18 mouse cellular contexts compared by ENCODE assay signal in genomic region chr11:105494786-105495369, GRCm38 (mm10). TPM values are rescaled to one million over a fixed set of nuclear protein-coding genes. Genes with fewer than 3 reads are reported as not detected.
DNase-seq lines count a peak whose midpoint lies in the region; ATAC-seq and TF ChIP-seq lines count a peak whose summit lies in the region.
"Had no signal": no experiment of that assay in that cellular context is flagged by ENCODE, and none has a peak within 500 bp of the region (broad histone marks: within the 10 kb centered on the region; RNA-seq: fewer than 3 reads in every experiment).

No protein-coding gene starts in this region.

- H3K27ac ChIP-seq in lung, embryonic 14.5 days (ENCODE audit: low read depth) = no peak overlapping the region
- peak overlapping the region; percentile 54 to 73; a peak in 3 of 4 replicates for H3K27ac ChIP-seq in heart, embryonic 14.5 days (replicated peaks in 1 of 2; ENCODE audit: control insufficient read depth in 1 of 2, insufficient read depth in 1 of 2, low read depth in 2 of 2, low read length in 2 of 2)
- H3K27ac ChIP-seq in stomach, embryonic 16.5 days (ENCODE audit: low read length) = no peak overlapping the region
- H3K27ac ChIP-seq: forebrain, embryonic 12.5 days; limb, embryonic 12.5 days had no signal

- TF ChIP-seq CTCF in lung, embryonic 14.5 days (IDR thresholded peaks at IDR 0.05; ENCODE audit: low read depth) = no peak

- no peak overlapping the region for H3K9ac ChIP-seq in lung, embryonic 14.5 days
- H3K9ac ChIP-seq in heart, embryonic 14.5 days (ENCODE audit: low read length) = no peak overlapping the region
- no peak overlapping the region for H3K9ac ChIP-seq in stomach, embryonic 16.5 days (ENCODE audit: low read length)
- H3K9ac ChIP-seq: forebrain, embryonic 12.5 days; limb, embryonic 12.5 days; liver, postnatal 0 days had no signal

- H3K36me3 ChIP-seq in lung, embryonic 14.5 days (ENCODE audit: insufficient read depth) = no peaks in the 10 kb centered on the region
- H3K36me3 ChIP-seq in heart, embryonic 14.5 days (ENCODE audit: control insufficient read depth, insufficient read depth, low read length) = no peaks in the 10 kb centered on the region
- no peaks in the 10 kb centered on the region for H3K36me3 ChIP-seq in stomach, embryonic 16.5 days (ENCODE audit: control insufficient read depth, insufficient read depth, low read length)
- H3K36me3 ChIP-seq: forebrain, embryonic 12.5 days; limb, embryonic 12.5 days had no signal

- H3K4me2 ChIP-seq in lung, embryonic 14.5 days = peak overlapping the region; percentile 43; the same call in 1 of the 2 replicates
- peak overlapping the region; percentile 48 for H3K4me2 ChIP-seq in heart, embryonic 14.5 days (ENCODE audit: low read length)
- H3K4me2 ChIP-seq in stomach, embryonic 16.5 days (ENCODE audit: low read depth, low read length) = no peak overlapping the region
- H3K4me2 ChIP-seq: forebrain, embryonic 12.5 days; limb, embryonic 12.5 days had no signal

- H3K4me1 ChIP-seq in lung, embryonic 14.5 days (ENCODE audit: insufficient read depth) = peaks cover 5% of the 10 kb centered on the region; the same call in 1 of the 2 replicates
- peaks cover 28 to 36% of the 10 kb centered on the region in 2 experiments for H3K4me1 ChIP-seq in heart, embryonic 14.5 days (ENCODE audit: control insufficient read depth in 2 of 2, insufficient read depth in 2 of 2, low read length in 2 of 2)
- H3K4me1 ChIP-seq in stomach, embryonic 16.5 days (ENCODE audit: control insufficient read depth, insufficient read depth, low read length) = peaks cover 9% of the 10 kb centered on the region; the same call in 1 of the 2 replicates

- no peaks in the 10 kb centered on the region for H3K27me3 ChIP-seq in lung, embryonic 14.5 days (ENCODE audit: insufficient read depth, low read length)
- no peaks in the 10 kb centered on the region for H3K27me3 ChIP-seq in heart, embryonic 14.5 days (ENCODE audit: control insufficient read depth, insufficient read depth, low read length)
- H3K27me3 ChIP-seq in stomach, embryonic 16.5 days (ENCODE audit: control insufficient read depth, insufficient read depth, low read length) = no peaks in the 10 kb centered on the region
- H3K27me3 ChIP-seq: forebrain, embryonic 12.5 days; limb, embryonic 12.5 days had no signal

- DNase-seq in gastrocnemius, adult 18-20 months (ENCODE audit: low spot score) = peak; percentile 27
- no peak for DNase-seq in gastrocnemius, postnatal 10 days
- DNase-seq in lung, embryonic 14.5 days = no peak
- no peak for DNase-seq in lung, postnatal 36 days
- no peak for DNase-seq in urinary bladder, adult 18-20 months (ENCODE audit: low spot score in 2 of 2)
- DNase-seq: cerebellum, adult 11-12 months; gastrocnemius, postnatal 25 days; kidney, postnatal 10 days; liver, postnatal 0 days; midbrain, embryonic 14.5 days had no signal

- H3K9me3 ChIP-seq in lung, embryonic 14.5 days (ENCODE audit: low read depth, low read length) = no peaks in the 10 kb centered on the region
- no peaks in the 10 kb centered on the region for H3K9me3 ChIP-seq in heart, embryonic 14.5 days (ENCODE audit: control insufficient read depth, low read length)
- H3K9me3 ChIP-seq in stomach, embryonic 16.5 days (replicated peaks; ENCODE audit: control insufficient read depth, low read length) = no peaks in the 10 kb centered on the region
- H3K9me3 ChIP-seq: forebrain, embryonic 12.5 days; limb, embryonic 12.5 days had no signal

- 73% methylated on average over 6 of the region's 6 CpGs for WGBS in lung, embryonic 14.5 days
- 43% methylated on average over 6 of the region's 6 CpGs for WGBS in heart, embryonic 14.5 days
- 68% methylated on average over 6 of the region's 6 CpGs for WGBS in stomach, embryonic 16.5 days

- ATAC-seq in lung, embryonic 14.5 days (ENCODE audit: insufficient read depth) = no peak; the same call in 1 of the 2 replicates
- no peak for ATAC-seq in heart, embryonic 14.5 days (ENCODE audit: insufficient number of reproducible peaks, insufficient read depth, low FRiP score, low read depth)
- ATAC-seq in stomach, embryonic 16.5 days (ENCODE audit: insufficient read depth, low FRiP score) = peak; percentile 76
- no peak for ATAC-seq in megakaryocyte progenitor cell, adult 5-6 weeks (replicated peaks; ENCODE audit: poor library complexity)
- ATAC-seq: hindbrain, embryonic 16.5 days; liver, postnatal 0 days had no signal

- H3K4me3 ChIP-seq in lung, embryonic 14.5 days (ENCODE audit: low read depth, low read length) = no peak overlapping the region
- H3K4me3 ChIP-seq in heart, embryonic 14.5 days (ENCODE audit: control insufficient read depth in 1 of 2, insufficient read depth in 1 of 2, low read depth in 1 of 2, low read length in 2 of 2) = no peak overlapping the region
- no peak overlapping the region for H3K4me3 ChIP-seq in stomach, embryonic 16.5 days (replicated peaks; ENCODE audit: low read length)
- H3K4me3 ChIP-seq: forebrain, embryonic 12.5 days; limb, embryonic 12.5 days had no signal

RNA-seq across cellular contexts. Expression of gene March10, which starts 38.3 kb away (rescaled TPM):
- not detected for total RNA-seq in gastrocnemius, adult 18-20 months (2021)
- total RNA-seq in gastrocnemius, postnatal 10 days (2021) = not detected
- 0.43 TPM in 1 of 2 replicates, not detected in the other for polyA plus RNA-seq in lung, embryonic 14.5 days (2014; fragmentation: Nextera tagmentation; extraction: Ambion mirVana)
- 0.28 TPM in 1 of 2 replicates, not detected in the other for polyA plus RNA-seq in heart, embryonic 14.5 days (2014; fragmentation: Nextera tagmentation; extraction: Ambion mirVana)
- not detected in 2 replicates for polyA plus RNA-seq in stomach, embryonic 16.5 days (2015; fragmentation: Nextera tagmentation; extraction: Ambion mirVana)
- total RNA-seq in megakaryocyte progenitor cell, adult 5-6 weeks (2015) = not detected in 2 replicates
- not detected in 2 replicates for total RNA-seq in megakaryocyte progenitor cell, adult 5-6 weeks (2017)
- total RNA-seq: gastrocnemius, postnatal 25 days had no signal
- polyA plus RNA-seq: forebrain, embryonic 12.5 days; limb, embryonic 12.5 days; liver, postnatal 0 days; neural tube, embryonic 11.5 days; small intestine, adult 2 months had no signal

Comparison
In these comparisons a context has a peak if more than half of its experiments do, and no peak if none do; other contexts are left out.
1. H3K27ac ChIP-seq: peak in heart, embryonic 14.5 days (2 of 2); none in lung, embryonic 14.5 days (single experiment) and stomach, embryonic 16.5 days (single experiment).